Mouse (Mus musculus) neural tube, embryonic 13.5 days (tissue): ENCODE measurements at regions not wholly inside any gene's neighbourhood (a gene's known extent, or its start where the extent isn't known, plus 50 kb on each side); places are given as distances from the start of the nearest gene placed in this dataset.

Experiments used
- ATAC-seq: fragments of 200-750 bp; cut with Nextera tagmentation; 2 replicates; pipeline ENCODE4 v1.8.0; 2017; ENCODE audit warnings: low read depth, mild to moderate bottlenecking, moderate TSS enrichment, moderate library complexity
- H3K27ac ChIP-seq: fragments of 300-500 bp; sonication (generic); replicated peaks from 2 replicates; pipeline ENCODE4 v1.5.1; 2015; ENCODE audit warnings: moderate library complexity, mild to moderate bottlenecking, inconsistent platforms
- H3K27me3 ChIP-seq: fragments of 300-500 bp; sonication (generic); 2 replicates; pipeline ENCODE4 v1.6.1; 2015; ENCODE audit warnings: mild to moderate bottlenecking, inconsistent platforms
- H3K36me3 ChIP-seq: fragments of 300-500 bp; sonication (generic); 2 replicates; pipeline ENCODE4 v1.6.1; 2015; ENCODE audit warnings: mild to moderate bottlenecking, inconsistent platforms
- H3K4me1 ChIP-seq: fragments of 300-500 bp; sonication (generic); replicated peaks from 2 replicates; pipeline ENCODE4 v1.6.1; 2015; ENCODE audit warnings: inconsistent platforms
- H3K4me2 ChIP-seq: fragments of 300-500 bp; sonication (generic); 2 replicates; pipeline ENCODE4 v1.6.1; 2015; ENCODE audit warnings: inconsistent platforms, mild to moderate bottlenecking, moderate library complexity
- H3K4me3 ChIP-seq: fragments of 300-500 bp; sonication (generic); 2 replicates; pipeline ENCODE4 v1.5.1; 2015; ENCODE audit warnings: mild to moderate bottlenecking, inconsistent platforms
- H3K9ac ChIP-seq: fragments of 300-500 bp; sonication (generic); 2 replicates; pipeline ENCODE4 v1.6.1; 2015; ENCODE audit warnings: moderate library complexity, mild to moderate bottlenecking, inconsistent platforms
- H3K9me3 ChIP-seq: fragments of 300-500 bp; sonication (generic); 2 replicates; pipeline ENCODE4 v1.6.1; 2016; ENCODE audit warnings: inconsistent platforms
- whole genome bisulfite sequencing: fragments of 180-500 bp; shearing (Covaris S2); methylation state at CpG from one replicate; pipeline ENCODE4 v1.1.7; 2015; 5-methylcytosine and 5-hydroxymethylcytosine counted together

DNA sequence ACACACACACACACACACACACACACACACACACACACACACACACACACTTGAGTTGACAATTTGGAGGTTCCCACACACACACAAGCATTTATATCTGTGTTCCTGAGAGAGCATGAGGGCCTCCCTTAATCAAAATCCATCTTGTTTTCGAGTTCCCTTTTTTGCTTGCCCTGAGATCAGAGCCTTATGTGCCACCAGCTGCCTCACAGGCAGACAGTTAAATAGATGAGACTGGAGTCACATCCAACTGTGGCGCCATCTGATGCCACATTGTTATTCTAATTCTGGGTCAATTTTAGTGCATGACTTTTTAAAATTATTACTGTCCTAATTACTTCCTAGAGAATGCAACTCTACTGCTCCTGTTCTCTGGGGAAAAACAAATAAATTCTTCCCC lies 91.2 kb upstream of the Syndig1 start:
- Histone ChIP-seq H3K27me3 (no peaks in the 10 kb centered on the region), H3K27ac (no peak overlapping the region), H3K36me3 (no peaks in the 10 kb centered on the region), H3K4me1 (peaks cover 16% of the 10 kb centered on the region; the same call in 1 of the 2 replicates), H3K9me3 (no peaks in the 10 kb centered on the region), H3K9ac (no peak overlapping the region), H3K4me2 (no peak overlapping the region), H3K4me3 (no peak overlapping the region)
- ATAC-seq, result peak; percentile 32; the same call in 1 of the 2 replicates
- 31% methylated on average over 2 of the region's 2 CpGs for WGBS

DNA sequence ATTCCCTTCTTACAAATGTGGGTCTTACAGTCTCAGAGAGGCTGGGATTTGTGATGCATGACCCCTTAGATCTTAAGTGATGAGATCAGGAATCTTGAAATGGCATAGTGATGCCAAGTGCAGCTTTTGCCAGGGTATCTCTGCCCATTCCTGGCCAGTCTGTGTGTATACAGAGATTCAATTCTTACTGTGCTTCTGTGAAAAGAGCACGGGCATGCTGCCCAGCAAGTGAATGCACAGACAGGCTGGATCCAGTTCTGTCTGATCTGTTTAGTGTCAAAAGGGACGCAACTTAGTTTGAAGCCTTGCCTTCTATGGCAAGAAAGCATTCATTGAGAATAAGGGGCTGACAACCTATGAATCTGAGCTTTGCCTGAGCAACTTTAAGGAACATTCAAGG lies 89.1 kb upstream of the Syndig1 start:
- no peak overlapping the region for H3K9ac ChIP-seq
- no peaks in the 10 kb centered on the region for H3K36me3 ChIP-seq
- H3K27me3 ChIP-seq, result no peaks in the 10 kb centered on the region
- no peaks in the 10 kb centered on the region for H3K9me3 ChIP-seq
- no peak overlapping the region for H3K4me3 ChIP-seq
- peak; percentile 69 for ATAC-seq
- no peak overlapping the region for H3K4me2 ChIP-seq
- 84% methylated on average over 2 of the region's 2 CpGs for WGBS
- peaks cover 16% of the 10 kb centered on the region; the same call in 1 of the 2 replicates for H3K4me1 ChIP-seq
- no peak overlapping the region for H3K27ac ChIP-seq

DNA sequence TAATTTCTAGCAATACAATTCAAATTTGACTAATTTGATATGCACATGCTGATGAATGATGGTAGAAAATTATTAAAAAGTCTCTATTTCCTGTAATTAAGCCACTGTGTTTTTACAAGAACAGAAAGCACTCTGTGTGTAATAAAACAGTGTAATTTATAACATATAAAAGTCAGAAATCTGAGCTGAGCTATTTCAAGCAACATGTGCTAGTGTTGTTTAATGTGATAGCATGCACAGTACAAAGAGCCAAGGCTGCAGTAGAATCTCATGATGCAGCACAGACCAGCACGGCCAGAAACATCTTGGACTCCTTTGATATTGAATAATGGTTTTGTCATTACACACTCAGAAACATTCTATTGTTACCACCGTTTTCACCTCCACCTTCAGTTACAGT lies 86.3 kb upstream of the Syndig1 start:
- ATAC-seq, result no peak
- Histone ChIP-seq H3K27me3 (no peaks in the 10 kb centered on the region), H3K4me1 (peaks cover 9% of the 10 kb centered on the region; the same call in 1 of the 2 replicates), H3K9ac (no peak overlapping the region), H3K27ac (no peak overlapping the region), H3K9me3 (no peaks in the 10 kb centered on the region), H3K36me3 (no peaks in the 10 kb centered on the region), H3K4me3 (no peak overlapping the region), H3K4me2 (no peak overlapping the region)
- WGBS, result 85% methylated on average over 2 of the region's 2 CpGs

DNA sequence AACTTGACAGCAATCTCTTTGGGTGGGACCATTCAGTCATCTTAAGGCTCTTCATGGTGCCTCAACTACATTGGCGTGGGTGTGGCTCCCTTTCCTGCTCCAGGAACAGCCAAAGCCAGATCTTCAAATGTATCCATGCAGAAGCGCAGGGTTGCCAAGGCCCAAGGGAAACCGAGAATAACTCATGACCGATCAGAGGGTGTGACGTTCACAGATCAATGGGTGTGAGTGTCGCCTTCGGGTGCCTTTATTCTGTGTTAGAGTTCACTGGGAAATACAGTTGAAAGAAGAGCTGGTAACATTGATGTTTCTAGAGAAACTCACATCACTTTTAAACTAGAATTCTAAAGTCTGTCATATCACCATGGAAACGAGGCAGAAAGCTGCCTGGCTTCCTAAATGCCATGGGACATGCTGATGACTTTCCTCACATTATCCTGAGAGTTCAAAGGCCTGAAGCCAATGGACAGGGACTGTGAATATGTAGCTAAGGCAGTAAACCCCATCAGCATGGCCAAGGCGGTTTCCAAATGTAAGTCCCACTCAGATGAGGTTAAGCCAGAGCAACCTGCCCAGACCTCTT lies 80.7 kb upstream of the Syndig1 start:
- 83% methylated on average over 9 of the region's 9 CpGs for WGBS
- no peaks in the 10 kb centered on the region for H3K9me3 ChIP-seq
- H3K9ac ChIP-seq, result no peak overlapping the region
- no peaks in the 10 kb centered on the region for H3K27me3 ChIP-seq
- ATAC-seq, result no peak
- H3K4me3 ChIP-seq, result no peak overlapping the region
- H3K27ac ChIP-seq, result no peak overlapping the region
- H3K4me1 ChIP-seq, result 0 out of 2 replicates have a peak, but pooled peaks cover 6% of the 10 kb centered on the region
- no peak overlapping the region for H3K4me2 ChIP-seq
- no peaks in the 10 kb centered on the region for H3K36me3 ChIP-seq

DNA sequence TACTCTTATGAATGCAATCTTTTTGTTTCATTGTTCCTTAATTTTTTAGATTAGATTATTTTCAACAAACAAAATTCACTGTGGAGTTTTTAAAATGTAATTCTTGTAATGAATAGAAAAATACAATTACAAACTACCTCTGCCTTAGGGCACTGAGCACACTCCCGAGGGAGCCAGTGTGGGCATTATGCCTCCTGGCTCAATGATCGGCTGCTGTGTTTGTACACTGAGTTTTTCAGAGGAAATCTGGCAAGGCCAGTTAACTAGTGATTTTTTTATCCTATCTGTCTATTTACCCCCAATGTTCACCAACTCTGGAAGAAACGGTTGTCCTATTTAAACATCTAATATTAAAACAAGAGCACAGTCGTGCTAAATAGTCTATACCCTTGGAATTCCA lies 69.9 kb upstream of the Syndig1 start:
- H3K27ac ChIP-seq, result no peak overlapping the region
- no peaks in the 10 kb centered on the region for H3K4me1 ChIP-seq
- H3K9ac ChIP-seq, result no peak overlapping the region
- no peak overlapping the region for H3K4me3 ChIP-seq
- WGBS, result 69% methylated on average over 4 of the region's 4 CpGs
- no peak for ATAC-seq
- H3K27me3 ChIP-seq, result no peaks in the 10 kb centered on the region
- H3K4me2 ChIP-seq, result no peak overlapping the region
- no peaks in the 10 kb centered on the region for H3K36me3 ChIP-seq
- no peaks in the 10 kb centered on the region for H3K9me3 ChIP-seq

DNA sequence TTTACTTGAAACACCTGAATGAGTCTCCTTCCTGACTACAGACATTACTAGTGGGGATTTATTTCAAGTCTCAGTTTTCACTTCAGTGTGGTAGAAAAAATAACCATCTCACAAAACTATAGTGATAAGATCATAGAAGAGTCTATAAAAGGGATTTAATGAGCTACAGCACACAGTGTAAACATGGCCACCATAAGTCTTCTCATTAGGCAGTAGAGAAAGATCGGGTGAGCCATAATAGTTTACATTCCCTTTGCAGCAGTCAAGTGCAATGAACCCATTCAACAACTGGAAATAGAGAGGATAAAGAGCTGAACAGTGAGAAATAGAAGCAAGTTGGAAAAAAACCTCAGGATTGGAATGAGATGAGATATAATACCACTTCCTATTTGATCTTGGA lies 65.1 kb upstream of the Syndig1 start:
- 72% methylated on average over 1 of the region's 1 CpGs for WGBS
- no peak overlapping the region for H3K4me2 ChIP-seq
- H3K4me3 ChIP-seq, result no peak overlapping the region
- no peak overlapping the region for H3K9ac ChIP-seq
- H3K36me3 ChIP-seq, result no peaks in the 10 kb centered on the region
- no peaks in the 10 kb centered on the region for H3K4me1 ChIP-seq
- ATAC-seq, result no peak
- no peak overlapping the region for H3K27ac ChIP-seq
- H3K27me3 ChIP-seq, result no peaks in the 10 kb centered on the region
- no peaks in the 10 kb centered on the region for H3K9me3 ChIP-seq

DNA sequence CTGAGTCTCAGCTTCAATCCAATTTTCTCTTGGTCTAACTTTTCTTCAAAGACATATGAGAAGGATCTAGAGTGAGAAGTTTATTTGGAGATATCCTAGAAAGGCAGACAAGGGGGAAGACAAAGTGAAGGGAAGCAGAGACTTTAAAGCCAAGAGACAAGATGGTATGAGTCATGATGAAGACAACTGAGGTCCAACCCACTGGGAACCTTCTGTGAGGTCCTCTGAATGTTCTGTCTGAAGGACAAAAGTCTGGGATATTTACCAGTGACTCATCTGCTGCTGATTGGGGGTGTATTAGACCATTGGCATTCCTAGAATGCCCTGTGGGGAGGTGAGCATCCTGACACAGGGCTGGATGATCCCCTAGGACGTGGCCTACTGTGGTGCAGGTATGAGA lies 61.0 kb upstream of the Syndig1 start:
- Histone ChIP-seq H3K9ac (no peak overlapping the region), H3K4me1 (no peaks in the 10 kb centered on the region), H3K27ac (no peak overlapping the region), H3K9me3 (no peaks in the 10 kb centered on the region), H3K4me2 (no peak overlapping the region), H3K27me3 (no peaks in the 10 kb centered on the region), H3K36me3 (no peaks in the 10 kb centered on the region), H3K4me3 (no peak overlapping the region)
- no peak for ATAC-seq
- WGBS, result 61% methylated on average over 1 of the region's 1 CpGs

DNA sequence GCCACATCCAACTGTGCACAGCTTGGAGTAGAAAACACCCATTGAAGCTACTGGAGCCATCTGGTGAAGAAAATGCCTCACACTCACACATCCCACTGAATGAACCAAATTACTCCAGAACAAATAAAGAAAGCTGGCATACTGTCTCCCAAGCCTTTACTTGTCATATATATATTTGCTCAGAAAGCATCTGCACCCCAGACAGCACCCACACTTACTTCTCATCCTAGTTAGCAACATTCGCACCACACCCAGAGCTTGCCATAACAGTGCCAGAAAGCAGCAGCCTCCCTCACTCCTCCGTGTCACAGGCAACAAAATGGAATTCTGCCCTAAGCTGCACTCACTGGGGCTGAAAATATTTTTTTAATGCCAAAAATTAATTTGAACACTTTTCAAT lies 60.5 kb upstream of the Syndig1 start:
- Histone ChIP-seq H3K9ac (no peak overlapping the region), H3K4me3 (no peak overlapping the region), H3K9me3 (no peaks in the 10 kb centered on the region), H3K27me3 (no peaks in the 10 kb centered on the region), H3K4me1 (no peaks in the 10 kb centered on the region), H3K36me3 (no peaks in the 10 kb centered on the region), H3K4me2 (no peak overlapping the region), H3K27ac (no peak overlapping the region)
- 90% methylated on average over 2 of the region's 2 CpGs for WGBS
- ATAC-seq, result no peak

DNA sequence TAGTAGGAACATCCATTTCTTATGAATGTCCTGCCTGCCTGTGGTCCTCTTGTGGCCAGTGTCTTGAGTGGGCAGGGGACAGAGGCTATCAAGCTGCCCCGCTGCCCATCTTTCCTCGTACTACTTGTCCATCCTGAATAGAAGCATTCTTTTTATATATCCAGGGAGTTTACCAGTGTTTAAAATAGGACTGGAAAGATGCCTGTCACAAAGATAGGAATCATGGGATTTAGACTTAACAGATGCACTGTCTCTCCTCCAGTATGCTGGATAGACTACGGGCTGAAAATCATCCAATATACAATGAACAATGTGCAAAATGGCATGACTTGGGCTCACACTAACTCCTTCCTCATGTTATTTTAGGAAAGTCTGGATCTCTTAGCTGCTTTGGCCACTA lies 51.7 kb upstream of the Syndig1 start:
- H3K27me3 ChIP-seq, result no peaks in the 10 kb centered on the region
- WGBS, result 90% methylated on average over 3 of the region's 3 CpGs
- no peak overlapping the region for H3K4me3 ChIP-seq
- H3K9ac ChIP-seq, result no peak overlapping the region
- H3K4me1 ChIP-seq, result no peaks in the 10 kb centered on the region
- no peaks in the 10 kb centered on the region for H3K9me3 ChIP-seq
- no peaks in the 10 kb centered on the region for H3K36me3 ChIP-seq
- ATAC-seq, result no peak
- no peak overlapping the region for H3K4me2 ChIP-seq
- H3K27ac ChIP-seq, result no peak overlapping the region
